ENCODE assay signal across 18 mouse cellular contexts in the genomic region with DNA sequence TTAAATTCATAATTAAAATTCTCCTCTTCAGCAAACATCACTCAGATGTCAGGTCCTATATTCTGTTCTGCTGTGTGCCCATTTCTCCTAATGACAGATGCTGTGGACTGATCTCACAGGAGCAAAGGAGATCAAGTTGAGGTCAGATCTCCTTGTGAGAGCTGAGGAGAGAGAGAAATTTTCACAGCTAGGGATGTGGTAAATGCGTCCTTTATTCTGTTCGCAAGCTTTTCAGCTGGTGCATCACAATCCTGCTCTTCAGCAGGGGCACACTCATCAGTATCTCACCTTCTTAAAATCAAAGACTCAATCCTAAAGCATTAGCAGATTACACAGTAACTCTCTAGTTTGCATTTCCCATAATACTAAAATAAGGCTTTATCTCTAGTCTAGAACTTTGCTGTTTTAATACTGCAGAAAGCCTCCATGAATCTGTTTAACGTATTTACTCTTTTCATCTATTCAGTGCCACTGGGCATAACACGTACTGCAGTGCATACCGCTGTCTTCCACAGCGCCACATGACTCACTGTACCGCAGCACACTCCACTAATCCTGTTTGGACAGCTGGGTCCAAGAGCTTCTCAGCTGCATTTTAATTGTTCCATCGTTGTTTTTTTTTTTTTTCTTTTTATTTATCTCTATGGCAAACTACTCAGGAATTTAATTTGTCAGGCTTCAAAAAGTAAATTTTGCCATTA. TPM values are rescaled to one million over a fixed set of nuclear protein-coding genes. Genes with fewer than 3 reads are reported as not detected.
DNase-seq lines count a peak whose midpoint lies in the region; ATAC-seq and TF ChIP-seq lines count a peak whose summit lies in the region.
"Had no signal": no experiment of that assay in that cellular context is flagged by ENCODE, and none has a peak within 500 bp of the region (broad histone marks: within the 10 kb centered on the region; RNA-seq: fewer than 3 reads in every experiment).

No protein-coding gene starts in this region.

- H3K27ac ChIP-seq in embryonic facial prominence, embryonic 11.5 days (replicated peaks; ENCODE audit: low read depth, low read length) = no peak overlapping the region
- H3K27ac ChIP-seq in embryonic facial prominence, embryonic 10.5 days (replicated peaks) = no peak overlapping the region
- no peak overlapping the region for H3K27ac ChIP-seq in hindbrain, embryonic 15.5 days (replicated peaks)
- H3K27ac ChIP-seq in midbrain, postnatal 0 days (ENCODE audit: low read depth, low read length) = no peak overlapping the region
- H3K27ac ChIP-seq: embryonic facial prominence, embryonic 13.5 days; heart, embryonic 15.5 days; intestine, embryonic 15.5 days; left cerebral cortex, adult 2 months had no signal

- H3K4me2 ChIP-seq in embryonic facial prominence, embryonic 11.5 days (ENCODE audit: low read depth, low read length) = no peak overlapping the region
- H3K4me2 ChIP-seq in hindbrain, embryonic 15.5 days = no peak overlapping the region
- H3K4me2 ChIP-seq in midbrain, postnatal 0 days (ENCODE audit: low read depth, low read length, poor library complexity, severe bottlenecking) = no peak overlapping the region
- H3K4me2 ChIP-seq: embryonic facial prominence, embryonic 13.5 days; heart, embryonic 15.5 days; intestine, embryonic 15.5 days had no signal

- no peak overlapping the region for H3K4me3 ChIP-seq in embryonic facial prominence, embryonic 11.5 days (ENCODE audit: low read depth, low read length)
- H3K4me3 ChIP-seq in embryonic facial prominence, embryonic 10.5 days = no peak overlapping the region
- H3K4me3 ChIP-seq in hindbrain, embryonic 15.5 days = no peak overlapping the region
- no peak overlapping the region for H3K4me3 ChIP-seq in midbrain, postnatal 0 days (ENCODE audit: low read depth, low read length)
- H3K4me3 ChIP-seq: embryonic facial prominence, embryonic 13.5 days; heart, embryonic 15.5 days; intestine, embryonic 15.5 days; left cerebral cortex, adult 2 months had no signal

- no peak overlapping the region for H3K9ac ChIP-seq in embryonic facial prominence, embryonic 11.5 days (replicated peaks; ENCODE audit: low read length)
- no peak overlapping the region for H3K9ac ChIP-seq in hindbrain, embryonic 15.5 days
- no peak overlapping the region for H3K9ac ChIP-seq in midbrain, postnatal 0 days (replicated peaks; ENCODE audit: low read length, poor library complexity, severe bottlenecking)
- H3K9ac ChIP-seq: embryonic facial prominence, embryonic 13.5 days; heart, embryonic 15.5 days; intestine, embryonic 15.5 days had no signal

- no peaks in the 10 kb centered on the region for H3K36me3 ChIP-seq in embryonic facial prominence, embryonic 11.5 days (replicated peaks; ENCODE audit: control insufficient read depth, insufficient read depth, low read depth, low read length)
- no peaks in the 10 kb centered on the region for H3K36me3 ChIP-seq in embryonic facial prominence, embryonic 10.5 days (replicated peaks)
- no peaks in the 10 kb centered on the region for H3K36me3 ChIP-seq in hindbrain, embryonic 15.5 days
- no peaks in the 10 kb centered on the region for H3K36me3 ChIP-seq in midbrain, postnatal 0 days (ENCODE audit: insufficient read depth, low read length)
- H3K36me3 ChIP-seq: embryonic facial prominence, embryonic 13.5 days; heart, embryonic 15.5 days; intestine, embryonic 15.5 days had no signal

- in situ Hi-C loops in Patski (cut with MboI; ENCODE audit: low pct_unique_long_range_greater_than_20kb) = no loop called here

- no peaks in the 10 kb centered on the region for H3K27me3 ChIP-seq in embryonic facial prominence, embryonic 11.5 days (ENCODE audit: control insufficient read depth, insufficient read depth, low read length)
- H3K27me3 ChIP-seq in embryonic facial prominence, embryonic 10.5 days (replicated peaks; ENCODE audit: low read depth, poor library complexity, severe bottlenecking) = no peaks in the 10 kb centered on the region
- no peaks in the 10 kb centered on the region for H3K27me3 ChIP-seq in Patski
- no peaks in the 10 kb centered on the region for H3K27me3 ChIP-seq in hindbrain, embryonic 15.5 days
- H3K27me3 ChIP-seq in midbrain, postnatal 0 days (ENCODE audit: insufficient read depth, low read length) = no peaks in the 10 kb centered on the region
- H3K27me3 ChIP-seq: embryonic facial prominence, embryonic 13.5 days; heart, embryonic 15.5 days; intestine, embryonic 15.5 days had no signal

- H3K4me1 ChIP-seq in embryonic facial prominence, embryonic 11.5 days (ENCODE audit: control insufficient read depth, insufficient read depth, low read length) = no peaks in the 10 kb centered on the region
- 0 out of 2 replicates have a peak, but pooled peaks cover 4% of the 10 kb centered on the region for H3K4me1 ChIP-seq in embryonic facial prominence, embryonic 10.5 days
- H3K4me1 ChIP-seq in hindbrain, embryonic 15.5 days (replicated peaks) = peaks cover 6% of the 10 kb centered on the region; the same call in 1 of the 2 replicates
- no peaks in the 10 kb centered on the region for H3K4me1 ChIP-seq in midbrain, postnatal 0 days (ENCODE audit: insufficient read depth, low read length)
- H3K4me1 ChIP-seq: embryonic facial prominence, embryonic 13.5 days; heart, embryonic 15.5 days; intestine, embryonic 15.5 days had no signal

- H3K9me3 ChIP-seq in embryonic facial prominence, embryonic 11.5 days (replicated peaks; ENCODE audit: control insufficient read depth, low read length) = no peaks in the 10 kb centered on the region
- no peaks in the 10 kb centered on the region for H3K9me3 ChIP-seq in embryonic facial prominence, embryonic 10.5 days
- H3K9me3 ChIP-seq in hindbrain, embryonic 15.5 days = no peaks in the 10 kb centered on the region
- H3K9me3 ChIP-seq in midbrain, postnatal 0 days (ENCODE audit: low read length) = no peaks in the 10 kb centered on the region
- H3K9me3 ChIP-seq: embryonic facial prominence, embryonic 13.5 days; heart, embryonic 15.5 days; intestine, embryonic 15.5 days had no signal

- peak; percentile 23 for DNase-seq in embryonic facial prominence, embryonic 11.5 days (ENCODE audit: low spot score)
- DNase-seq in embryonic facial prominence, embryonic 10.5 days (ENCODE audit: low spot score) = no peak
- DNase-seq in Patski (ENCODE audit: low read depth, low spot score) = peak; percentile 51
- DNase-seq in midbrain, postnatal 0 days (ENCODE audit: low spot score) = peak; percentile 46
- no peak for DNase-seq in heart, postnatal 36 days
- DNase-seq in right cerebral cortex, postnatal 25 days = no peak
- no peak for DNase-seq in yolk sac, embryonic 10.5 days (ENCODE audit: low spot score)
- DNase-seq: adrenal gland, postnatal 36 days; cerebellum, adult 18-20 months; kidney, postnatal 25 days; spleen, adult 18-20 months had no signal

- no peak for ATAC-seq in embryonic facial prominence, embryonic 11.5 days (replicated peaks; ENCODE audit: insufficient number of reproducible peaks, low FRiP score, low TSS enrichment, low read depth)
- ATAC-seq in Patski = peak; percentile 97
- peak; percentile 86; the same call in 1 of the 2 replicates for ATAC-seq in hindbrain, embryonic 15.5 days (ENCODE audit: low FRiP score, low read depth)
- ATAC-seq in midbrain, postnatal 0 days (ENCODE audit: low FRiP score) = no peak
- ATAC-seq: intestine, embryonic 15.5 days; lung, postnatal 0 days had no signal

- intact Hi-C loops in heart, postnatal 36 days (cut with DNase I) = no loop called here

- TF ChIP-seq CTCF in Patski (IDR thresholded peaks at IDR 0.05) = no peak
- TF ChIP-seq CTCF in midbrain, postnatal 0 days (IDR thresholded peaks at IDR 0.05) = no peak; the same call in 1 of the 2 replicates

- POLR2A ChIA-PET in Patski (lab: Charles Lee) = no interaction called here

- 55% methylated on average over 8 of the region's 8 CpGs for WGBS in embryonic facial prominence, embryonic 11.5 days
- WGBS in embryonic facial prominence, embryonic 10.5 days = 61% methylated on average over 8 of the region's 8 CpGs
- WGBS in hindbrain, embryonic 15.5 days = 18% methylated on average over 8 of the region's 8 CpGs
- WGBS in midbrain, postnatal 0 days = 9% methylated on average over 8 of the region's 8 CpGs

- CTCF ChIA-PET in Patski (lab: Charles Lee) = interaction anchor here (0.7 to 1.9 kb wide), 5 partner anchors 9 to 782 kb away, joined by 3 to 4 read pairs (median 3); no protein-coding TSS in a partner anchor

RNA-seq across cellular contexts. Expression of a gene that starts 55.2 kb away (rescaled TPM):
- 5.7 and 6.6 TPM in 2 replicates for polyA plus RNA-seq in embryonic facial prominence, embryonic 11.5 days (2014; fragmentation: Nextera tagmentation; extraction: Ambion mirVana)
- 4.7 and 5.4 TPM in 2 replicates for polyA plus RNA-seq in embryonic facial prominence, embryonic 10.5 days (2016; fragmentation: Nextera tagmentation; extraction: Ambion mirVana)
- polyA plus RNA-seq in Patski (2021) = 17.6 TPM
- polyA plus RNA-seq in hindbrain, embryonic 15.5 days (2015; fragmentation: Nextera tagmentation; extraction: Ambion mirVana) = 15.6 and 18.8 TPM in 2 replicates
- 12.7 and 13.6 TPM in 2 replicates for total RNA-seq in midbrain, postnatal 0 days (2014; rRNA removed)
- 12.3 and 12.5 TPM in 2 replicates for polyA plus RNA-seq in midbrain, postnatal 0 days (2015; fragmentation: Nextera tagmentation; extraction: Ambion mirVana)
- total RNA-seq in heart, postnatal 36 days (2021) = 1 to 10 TPM in 1 of 2 experiments, under 1 TPM in 1; 0.60 to 1.3 TPM
- total RNA-seq: monocyte, adult 5-6 weeks had no signal

Comparison
In these comparisons a context has a peak if more than half of its experiments do, and no peak if none do; other contexts are left out.
1. DNase-seq: peak in embryonic facial prominence, embryonic 11.5 days (single experiment), Patski (single experiment) and midbrain, postnatal 0 days (single experiment); none in embryonic facial prominence, embryonic 10.5 days (single experiment), heart, postnatal 36 days (0 of 2), right cerebral cortex, postnatal 25 days (single experiment) and yolk sac, embryonic 10.5 days (single experiment).
2. ATAC-seq: peak in Patski (single experiment) and hindbrain, embryonic 15.5 days (single experiment); none in embryonic facial prominence, embryonic 11.5 days (single experiment) and midbrain, postnatal 0 days (single experiment).